Mouse (Mus musculus) mammary gland, adult 2 months (tissue): ENCODE results near the gene Rpl13. TPM values are rescaled to one million over a fixed set of nuclear protein-coding genes. Genes with fewer than 3 reads are reported as not detected.

Experiments
- polyA plus RNA-seq: library from polyadenylated mRNA; depleted of rRNA; stranded (reverse); fragments of >200 nt; gene quantifications from 2 replicates; pipeline ENCODE4 v1.2.3, GENCODE M21; 2012; ENCODE audit warnings: low replicate concordance; rRNA removed

Gene Rpl13
- 1,523 and 4,714 TPM in 2 replicates for polyA plus RNA-seq

GRCm38 (mm10) chr8:123101735-123102685 lies at the start of gene Rpl13:
Gene Rpl13 (plus strand): TSS chr8:123102350.

GRCm38 (mm10) chr8:123062721-123063120 lies 39.4 kb upstream of the Rpl13 start, which contains the start of gene Spg7:
Gene Spg7 (plus strand): TSS chr8:123062942.

GRCm38 (mm10) chr8:123117127-123117731 lies 15.1 kb downstream of the Rpl13 start, which contains the start of gene Cpne7:
Gene Cpne7 (plus strand): TSS chr8:123117374.

Other genes with a start within 250 kb of the Rpl13 start
- gene Ankrd11, start 60.1 kb upstream of the Rpl13 start, polyA plus RNA-seq: 49.8 and 63.0 TPM in 2 replicates
- gene Spg7, start 39.4 kb upstream of the Rpl13 start, polyA plus RNA-seq: 92.9 and 140 TPM in 2 replicates
- gene Cpne7, start 15.0 kb downstream of the Rpl13 start, polyA plus RNA-seq: 2.7 and 3.4 TPM in 2 replicates
- 13.0 and 32.0 TPM in 2 replicates for gene Sult5a1, start 56.0 kb downstream of the Rpl13 start, polyA plus RNA-seq
- gene Dpep1, start 83.9 kb downstream of the Rpl13 start, polyA plus RNA-seq: 153 and 226 TPM in 2 replicates
- 101 and 105 TPM in 2 replicates for gene Chmp1a, start 110.4 kb downstream of the Rpl13 start, polyA plus RNA-seq
- 0.73 and 1.2 TPM in 2 replicates for gene Spata33, start 110.5 kb downstream of the Rpl13 start, polyA plus RNA-seq
- 59.7 and 68.5 TPM in 2 replicates for gene Cdk10, start 122.5 kb downstream of the Rpl13 start, polyA plus RNA-seq
- 9.0 and 19.4 TPM in 2 replicates for gene Spata2l, start 133.9 kb downstream of the Rpl13 start, polyA plus RNA-seq
- 29.7 and 44.2 TPM in 2 replicates for gene Zfp276, start 151.8 kb downstream of the Rpl13 start, polyA plus RNA-seq
- gene Vps9d1, start 152.0 kb downstream of the Rpl13 start, polyA plus RNA-seq: 84.1 and 191 TPM in 2 replicates
- 10.7 and 17.3 TPM in 2 replicates for gene Fanca, start 216.2 kb downstream of the Rpl13 start, polyA plus RNA-seq
- gene Spire2, start 230.4 kb downstream of the Rpl13 start, polyA plus RNA-seq: 2.0 and 2.3 TPM in 2 replicates